23 mouse cellular contexts compared by ENCODE assay signal in genomic region chr10:6043358-6043757, GRCm38 (mm10).
DNase-seq lines count a peak whose midpoint lies in the region; ATAC-seq and TF ChIP-seq lines count a peak whose summit lies in the region.
"Had no signal": no experiment of that assay in that cellular context is flagged by ENCODE, and none has a peak within 500 bp of the region (broad histone marks: within the 10 kb centered on the region; RNA-seq: fewer than 3 reads in every experiment).

No protein-coding gene starts in this region.

- H3K9me3 ChIP-seq in forebrain, embryonic 15.5 days = no peaks in the 10 kb centered on the region
- no peaks in the 10 kb centered on the region for H3K9me3 ChIP-seq in forebrain, postnatal 0 days (ENCODE audit: low read length)
- H3K9me3 ChIP-seq in lung, embryonic 16.5 days (ENCODE audit: control insufficient read depth, low read length) = no peaks in the 10 kb centered on the region
- H3K9me3 ChIP-seq: heart, embryonic 12.5 days; heart, embryonic 15.5 days; hindbrain, embryonic 10.5 days; hindbrain, embryonic 13.5 days; intestine, embryonic 15.5 days had no signal

- no peak for TF ChIP-seq POLR2A in lung, adult 2 months (IDR thresholded peaks at IDR 0.05; ENCODE audit: borderline replicate concordance, extremely low read depth, low read depth, low read length)

- no peak overlapping the region for H3K4me3 ChIP-seq in forebrain, embryonic 15.5 days
- no peak overlapping the region for H3K4me3 ChIP-seq in forebrain, postnatal 0 days (ENCODE audit: low read depth, low read length)
- H3K4me3 ChIP-seq in lung, embryonic 16.5 days (ENCODE audit: low read length) = no peak overlapping the region
- H3K4me3 ChIP-seq in lung, adult 2 months (replicated peaks; ENCODE audit: extremely low read depth, low read depth, low read length) = no peak overlapping the region
- H3K4me3 ChIP-seq: heart, embryonic 12.5 days; heart, embryonic 15.5 days; hindbrain, embryonic 10.5 days; hindbrain, embryonic 13.5 days; intestine, embryonic 15.5 days had no signal

- H3K4me1 ChIP-seq in forebrain, embryonic 15.5 days = no peaks in the 10 kb centered on the region
- H3K4me1 ChIP-seq in forebrain, postnatal 0 days (ENCODE audit: insufficient read depth) = no peaks in the 10 kb centered on the region
- H3K4me1 ChIP-seq in lung, embryonic 16.5 days (replicated peaks; ENCODE audit: control insufficient read depth, insufficient read depth, low read length) = 0 out of 2 replicates have a peak, but pooled peaks cover 3% of the 10 kb centered on the region
- H3K4me1 ChIP-seq in lung, adult 2 months (ENCODE audit: control insufficient read depth, insufficient read depth, low read length) = peaks cover 2% of the 10 kb centered on the region; the same call in 1 of the 2 replicates
- H3K4me1 ChIP-seq: heart, embryonic 12.5 days; heart, embryonic 15.5 days; hindbrain, embryonic 10.5 days; hindbrain, embryonic 13.5 days; intestine, embryonic 15.5 days had no signal

- no peak overlapping the region for H3K4me2 ChIP-seq in forebrain, embryonic 15.5 days (replicated peaks)
- H3K4me2 ChIP-seq in forebrain, postnatal 0 days (ENCODE audit: low read depth) = no peak overlapping the region
- H3K4me2 ChIP-seq in lung, embryonic 16.5 days (ENCODE audit: low read depth, low read length) = no peak overlapping the region
- H3K4me2 ChIP-seq: heart, embryonic 12.5 days; heart, embryonic 15.5 days; hindbrain, embryonic 13.5 days; intestine, embryonic 15.5 days had no signal

- 48% methylated on average over 5 of the region's 5 CpGs for WGBS in forebrain, embryonic 15.5 days
- WGBS in forebrain, postnatal 0 days = 52% methylated on average over 5 of the region's 5 CpGs
- 51% methylated on average over 5 of the region's 5 CpGs for WGBS in lung, embryonic 16.5 days
- WGBS in lung, adult 2 months = 54% methylated on average over 5 of the region's 5 CpGs

- H3K36me3 ChIP-seq in forebrain, embryonic 15.5 days = no peaks in the 10 kb centered on the region
- no peaks in the 10 kb centered on the region for H3K36me3 ChIP-seq in forebrain, postnatal 0 days (ENCODE audit: insufficient read depth)
- no peaks in the 10 kb centered on the region for H3K36me3 ChIP-seq in lung, embryonic 16.5 days (ENCODE audit: control insufficient read depth, insufficient read depth, low read length)
- H3K36me3 ChIP-seq: heart, embryonic 12.5 days; heart, embryonic 15.5 days; hindbrain, embryonic 10.5 days; hindbrain, embryonic 13.5 days; intestine, embryonic 15.5 days had no signal

- TF ChIP-seq CTCF in forebrain, postnatal 0 days (IDR thresholded peaks at IDR 0.05; ENCODE audit: low read depth) = no peak
- no peak for TF ChIP-seq CTCF in lung, adult 2 months (IDR thresholded peaks at IDR 0.05; ENCODE audit: insufficient read depth, low read length)

- H3K27me3 ChIP-seq in forebrain, embryonic 15.5 days = no peaks in the 10 kb centered on the region
- no peaks in the 10 kb centered on the region for H3K27me3 ChIP-seq in forebrain, postnatal 0 days (ENCODE audit: insufficient read depth, low read length)
- no peaks in the 10 kb centered on the region for H3K27me3 ChIP-seq in lung, embryonic 16.5 days (ENCODE audit: control insufficient read depth, insufficient read depth, low read depth, low read length)
- H3K27me3 ChIP-seq: heart, embryonic 12.5 days; heart, embryonic 15.5 days; hindbrain, embryonic 13.5 days; intestine, embryonic 15.5 days had no signal

- H3K9ac ChIP-seq in forebrain, embryonic 15.5 days (replicated peaks) = no peak overlapping the region
- no peak overlapping the region for H3K9ac ChIP-seq in forebrain, postnatal 0 days
- no peak overlapping the region for H3K9ac ChIP-seq in lung, embryonic 16.5 days (ENCODE audit: low read length)
- H3K9ac ChIP-seq: heart, embryonic 12.5 days; heart, embryonic 15.5 days; hindbrain, embryonic 13.5 days; intestine, embryonic 15.5 days had no signal

- no peak overlapping the region for H3K27ac ChIP-seq in forebrain, embryonic 15.5 days (replicated peaks)
- H3K27ac ChIP-seq in forebrain, postnatal 0 days (ENCODE audit: low read depth, low read length) = no peak overlapping the region
- no peak overlapping the region for H3K27ac ChIP-seq in lung, embryonic 16.5 days (ENCODE audit: low read length)
- H3K27ac ChIP-seq: heart, embryonic 15.5 days; hindbrain, embryonic 10.5 days; hindbrain, embryonic 13.5 days; intestine, embryonic 15.5 days had no signal

- peak; percentile 57; the same call in 1 of the 2 replicates for ATAC-seq in forebrain, embryonic 15.5 days (replicated peaks)
- no peak for ATAC-seq in forebrain, postnatal 0 days
- 0 out of 2 replicates have a peak, but pooled peaks have one; percentile 37 for ATAC-seq in lung, embryonic 16.5 days (ENCODE audit: low read depth)
- ATAC-seq: hindbrain, embryonic 16.5 days; intestine, embryonic 15.5 days; Patski had no signal

- DNase-seq in cerebellum, postnatal 10 days = peak; percentile 9 to 16
- DNase-seq in cerebellum, postnatal 25 days = no peak
- DNase-seq in forebrain, postnatal 0 days = no peak
- no peak for DNase-seq in lung, adult 2 months
- DNase-seq in left cerebral cortex, adult 11 months (ENCODE audit: low spot score) = no peak
- DNase-seq: adrenal gland, postnatal 10 days; adrenal gland, postnatal 36 days; cerebellum, adult 11 months; cerebellum, adult 2 months; cerebellum, adult 9-11 months; gastrocnemius, postnatal 25 days; heart, adult 18-20 months; heart, postnatal 10 days; heart, postnatal 36 days had no signal

Comparison
In these comparisons a context has a peak if more than half of its experiments do, and no peak if none do; other contexts are left out.
1. DNase-seq: peak in cerebellum, postnatal 10 days (2 of 2); none in cerebellum, postnatal 25 days (0 of 2), forebrain, postnatal 0 days (single experiment), lung, adult 2 months (single experiment) and left cerebral cortex, adult 11 months (single experiment).